Mouse (Mus musculus): ENCODE data around the gene Agpat3.

The Agpat3 gene

DNA sequence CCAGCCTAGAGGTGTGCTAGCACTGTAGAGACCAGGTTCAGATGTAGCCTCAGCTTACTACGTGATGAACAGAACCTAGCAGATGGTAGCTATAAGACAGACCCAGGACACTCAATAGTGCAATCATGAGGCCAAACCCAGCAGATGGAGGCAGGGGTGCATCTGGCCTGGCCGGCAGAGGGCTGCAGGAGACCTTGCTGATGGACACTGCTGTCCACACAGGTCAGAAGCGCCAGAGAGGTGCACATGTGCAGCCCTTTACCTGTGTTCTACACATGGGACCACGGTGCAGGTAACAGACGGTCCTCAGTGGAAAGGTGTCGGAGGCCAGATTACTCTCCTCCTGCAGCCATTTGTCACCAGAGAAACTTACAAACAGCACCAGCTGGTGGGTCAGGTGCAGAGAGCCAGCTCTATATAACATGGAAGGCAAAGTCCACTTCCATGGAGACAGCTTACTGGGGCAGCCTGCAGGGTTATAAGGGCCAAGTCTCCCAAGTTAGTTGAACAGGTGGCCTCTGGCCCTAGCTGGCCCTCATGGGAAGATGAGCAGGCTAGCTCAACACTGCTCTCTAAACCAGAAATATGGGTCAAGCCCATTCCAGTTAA, 27.6 kb downstream of the Agpat3 start:
- DNase-seq (ENCODE audit: low spot score in 2 of 2) = no peak

DNA sequence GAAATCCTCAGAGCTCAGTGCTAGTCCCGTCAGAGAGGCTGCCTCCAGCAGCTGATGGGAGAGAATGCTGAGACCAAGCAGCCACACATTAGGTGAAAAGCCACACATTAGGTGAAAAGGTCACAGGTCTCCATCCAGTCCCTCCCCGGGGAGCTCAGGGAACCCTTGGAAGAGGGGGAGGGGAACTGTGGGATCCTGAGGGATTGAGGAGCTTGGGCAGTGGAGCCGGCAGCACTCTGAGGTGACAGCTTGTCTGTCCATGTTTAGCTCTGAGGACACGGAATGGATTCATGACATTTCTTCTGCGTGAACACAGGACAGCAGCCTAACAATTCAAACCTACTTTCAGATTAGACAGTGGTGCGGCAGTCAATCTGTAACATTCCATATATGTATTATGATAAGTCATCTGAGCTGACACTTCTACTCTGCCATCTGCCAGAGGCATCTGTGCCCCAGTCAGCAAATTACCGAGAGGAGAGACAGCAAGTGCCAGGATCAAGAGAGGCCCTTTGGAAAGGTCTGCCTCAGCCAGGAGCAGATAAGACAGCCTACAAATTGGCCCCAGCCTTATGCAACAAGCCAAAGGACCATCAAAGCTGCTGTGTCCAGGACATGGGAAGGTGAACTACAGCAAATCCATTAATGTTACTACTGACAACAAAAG, 28.9 kb downstream of the Agpat3 start:
- DNase-seq (ENCODE audit: low spot score in 2 of 2) = no peak

DNA sequence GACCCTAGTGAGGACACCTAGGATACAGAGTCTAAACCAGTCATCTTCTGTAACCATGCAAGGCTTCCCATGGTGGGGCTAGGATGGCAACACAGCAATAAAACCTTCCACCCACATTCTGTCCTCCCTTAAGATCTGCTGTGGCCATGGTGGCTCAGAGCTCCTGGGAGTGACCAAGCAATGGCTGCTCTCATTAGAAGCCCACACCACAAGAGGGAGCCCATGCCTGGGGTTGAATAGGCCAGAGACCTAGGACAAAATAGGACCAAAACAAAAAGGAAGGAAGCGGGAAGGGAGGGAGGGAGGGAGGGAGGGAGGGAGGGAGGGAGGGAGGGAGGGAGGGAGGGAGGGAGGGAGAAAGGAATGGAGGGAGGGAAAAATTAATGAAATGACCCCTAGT, 29.5 kb downstream of the Agpat3 start:
- DNase-seq (ENCODE audit: low spot score in 2 of 2) = peak in 1 of 2 experiments; percentile 42

DNA sequence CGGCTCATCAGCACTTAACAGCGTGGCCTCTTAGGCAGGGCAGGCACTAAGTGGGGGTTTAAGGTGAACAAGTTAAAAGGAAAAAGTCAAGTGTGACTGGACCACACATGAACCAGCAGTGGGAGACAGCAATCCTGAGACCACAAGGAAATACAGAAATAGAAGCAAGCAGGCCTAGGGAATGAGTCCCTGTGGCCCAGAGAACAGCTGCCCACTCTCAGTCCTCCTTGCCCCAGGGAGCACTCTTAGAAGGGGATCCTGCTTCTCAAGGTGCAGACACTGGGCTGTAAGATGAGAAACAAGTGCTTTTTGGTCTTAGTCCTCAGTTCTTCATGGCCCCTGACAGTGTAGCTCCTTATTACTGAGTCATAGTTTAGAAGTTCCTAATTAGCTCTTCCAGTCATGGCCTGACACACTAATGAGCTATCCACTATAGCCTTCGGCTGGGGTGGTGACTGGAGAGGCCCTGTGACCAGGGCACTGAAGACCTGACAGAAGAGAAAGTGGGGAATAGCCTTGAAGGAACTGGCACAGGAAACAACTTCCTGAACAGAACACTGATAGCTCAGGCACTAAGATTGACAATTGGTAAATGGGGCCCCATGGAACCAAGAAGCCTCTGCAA, 31.0 kb downstream of the Agpat3 start:
- DNase-seq (ENCODE audit: low spot score in 2 of 2) = no peak

DNA sequence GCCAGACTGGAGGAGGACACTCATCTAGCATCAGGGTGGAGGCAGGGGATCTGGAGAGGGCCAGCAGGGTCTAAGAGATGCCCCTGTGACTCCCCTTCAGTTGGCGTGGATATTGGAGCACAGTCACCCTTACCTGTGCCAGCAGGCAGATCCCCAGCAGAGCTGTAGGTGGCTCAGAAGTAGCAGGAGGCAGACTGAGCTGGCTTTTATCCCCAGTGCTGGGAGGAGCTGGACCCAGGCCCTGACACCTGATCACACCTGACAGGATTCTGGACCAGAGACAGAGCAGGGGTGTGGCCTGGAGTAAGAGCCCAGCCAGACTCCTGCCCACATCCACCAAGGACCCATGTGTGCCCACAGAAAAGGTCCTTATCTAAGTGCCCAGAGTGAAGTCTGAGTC, 31.8 kb downstream of the Agpat3 start:
- no peak for DNase-seq (ENCODE audit: low spot score in 2 of 2)

DNA sequence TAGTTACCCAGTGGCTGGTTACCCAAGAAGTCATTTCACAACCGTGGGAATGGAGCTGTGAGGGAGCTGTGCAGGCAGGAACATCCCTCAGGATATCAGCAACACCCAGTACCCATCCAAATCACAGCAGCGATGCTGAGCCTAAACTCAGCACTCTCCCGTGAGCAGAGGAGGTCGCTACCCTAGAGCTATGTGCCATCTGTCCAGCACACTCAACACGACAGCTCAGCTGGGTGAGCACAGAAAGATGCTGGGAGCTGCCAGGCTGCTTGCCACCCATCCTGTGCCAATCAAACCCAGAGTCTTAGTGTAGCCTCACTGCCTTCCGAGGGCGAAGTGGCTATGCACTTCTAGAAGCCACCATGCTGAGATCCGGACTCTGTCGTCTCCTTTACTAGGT, 32.3 kb downstream of the Agpat3 start:
- no peak for DNase-seq (ENCODE audit: low spot score in 2 of 2)

DNA sequence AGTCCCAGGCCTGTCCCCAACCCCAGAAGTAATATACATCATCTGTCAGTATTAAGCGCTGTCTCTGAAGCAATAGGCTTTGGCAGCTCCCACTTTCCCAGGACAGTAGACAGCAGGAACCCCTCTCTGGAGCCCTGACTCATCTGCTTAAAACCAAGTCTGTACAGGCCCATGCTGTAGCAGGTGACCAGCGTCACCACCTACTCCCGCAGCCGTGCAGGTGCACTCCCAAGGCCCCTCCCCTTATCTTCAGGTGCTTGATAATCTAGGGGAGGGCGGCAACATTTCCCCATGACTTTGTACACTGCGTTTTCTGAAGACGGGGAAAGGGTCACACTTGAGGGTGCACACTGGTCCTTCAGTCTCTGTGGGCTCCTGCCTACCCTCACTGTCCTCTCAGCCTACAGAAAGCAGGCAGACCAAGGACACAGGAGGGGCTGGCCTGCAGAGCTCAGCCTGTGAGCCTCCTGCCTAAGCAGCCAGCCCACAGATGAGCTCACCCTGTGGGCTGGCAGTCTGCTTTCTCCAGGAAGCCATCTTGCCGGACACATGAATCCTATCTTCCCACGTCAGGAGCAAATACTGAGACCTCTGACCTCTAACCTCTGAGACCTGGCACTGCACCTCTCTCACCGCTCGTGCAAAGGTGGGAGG, 34.9 kb downstream of the Agpat3 start:
- DNase-seq (ENCODE audit: low spot score in 2 of 2) = no peak

DNA sequence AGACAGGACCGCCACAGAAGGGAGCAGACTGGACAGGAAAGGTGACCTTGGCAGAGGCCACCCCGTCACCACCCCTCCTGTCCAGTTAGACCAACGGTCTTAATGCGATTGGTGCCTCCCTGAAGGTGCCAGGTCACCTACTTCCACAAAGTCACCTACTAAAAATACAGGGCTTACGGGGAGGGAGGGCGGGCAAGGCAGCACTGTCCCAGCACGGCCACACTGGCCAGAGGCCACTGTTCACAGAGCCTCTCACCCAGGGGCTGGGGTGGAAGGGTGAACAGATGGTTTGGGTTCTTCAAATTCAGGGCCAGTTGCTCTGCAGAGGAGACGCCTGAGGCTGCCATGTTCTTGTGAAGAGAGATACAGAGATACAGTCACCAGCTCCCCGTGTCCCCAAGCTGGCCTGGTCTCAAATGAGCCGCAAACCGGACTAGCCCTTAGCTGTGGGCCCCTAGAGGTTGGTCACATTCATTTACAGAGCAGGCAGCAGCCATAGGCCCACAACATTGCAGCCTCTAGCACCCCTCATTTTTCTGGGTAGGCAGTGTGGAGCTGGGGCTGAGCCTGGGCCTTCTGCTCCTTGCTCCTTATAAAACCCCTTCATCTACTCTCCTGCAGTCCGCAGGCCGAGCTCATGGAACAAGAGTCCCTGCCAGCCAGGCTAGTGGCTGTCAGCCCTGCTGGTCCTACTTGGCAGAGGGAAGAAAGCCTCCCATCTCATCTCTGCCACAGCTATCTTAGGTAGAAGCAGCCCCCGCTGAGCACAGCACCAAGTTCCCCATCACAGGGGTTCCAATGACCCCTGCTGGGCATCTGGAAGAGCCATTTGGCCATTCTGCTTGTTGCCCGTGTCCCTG, 35.8 kb downstream of the Agpat3 start:
- DNase-seq (ENCODE audit: low spot score in 2 of 2) = no peak

DNA sequence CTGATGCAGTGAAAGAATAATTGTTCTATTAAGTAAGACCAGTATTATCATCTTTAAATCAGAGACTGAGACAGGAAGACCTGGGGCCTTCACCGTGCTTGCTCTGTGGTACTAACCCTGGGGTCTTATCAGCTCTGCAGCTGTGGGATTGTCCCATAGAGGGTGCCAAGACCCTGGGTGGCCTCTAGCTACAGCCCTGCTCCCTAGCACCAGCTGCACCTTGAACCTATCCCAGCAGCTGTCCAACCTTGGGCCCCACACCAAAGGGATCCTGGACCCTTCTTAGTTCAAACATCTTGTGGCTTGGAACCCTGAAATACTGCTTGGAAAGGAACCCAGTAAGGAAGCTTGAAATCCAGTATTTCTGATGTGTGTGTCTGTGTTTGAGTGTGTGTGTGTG, 37.1 kb downstream of the Agpat3 start:
- no peak for DNase-seq (ENCODE audit: low spot score in 2 of 2)

DNA sequence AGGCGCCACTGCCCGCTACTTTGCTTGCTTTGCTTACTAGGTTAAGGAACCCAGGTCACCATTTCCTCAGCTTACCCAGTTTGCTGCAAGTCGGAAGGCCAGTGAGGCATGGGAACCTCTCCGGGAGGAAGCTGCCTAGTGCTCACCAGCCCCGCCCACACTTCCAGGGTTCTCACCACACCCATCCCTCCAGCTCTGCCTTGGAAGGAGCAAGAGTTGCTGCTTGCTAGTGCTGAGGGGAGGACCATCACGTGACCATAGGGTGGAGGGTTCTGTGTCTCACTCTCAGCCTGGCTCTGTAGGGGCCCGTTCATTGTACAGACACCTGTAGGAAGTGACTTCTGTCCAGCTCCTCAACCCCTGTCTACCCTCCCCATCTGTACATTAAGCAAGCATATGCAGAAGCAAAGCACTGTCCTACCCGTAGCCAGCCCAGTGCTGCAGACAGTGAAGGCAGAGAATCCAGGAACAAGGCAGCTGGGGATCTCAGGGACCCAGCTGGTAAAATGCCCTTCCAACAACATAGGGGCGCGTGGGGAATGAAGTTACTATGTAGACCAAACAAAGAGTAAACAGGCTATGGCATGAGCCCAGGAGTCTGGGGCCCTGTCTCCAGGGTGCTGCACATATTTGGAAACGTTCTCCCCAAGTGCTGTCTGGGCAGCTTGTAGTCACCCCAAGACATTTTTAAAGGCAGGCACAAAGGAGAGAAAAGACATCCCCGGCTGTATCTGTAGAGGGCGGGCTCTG, 40.2 kb downstream of the Agpat3 start:
- DNase-seq (ENCODE audit: low spot score in 2 of 2) = peak in 1 of 2 experiments; percentile 62

DNA sequence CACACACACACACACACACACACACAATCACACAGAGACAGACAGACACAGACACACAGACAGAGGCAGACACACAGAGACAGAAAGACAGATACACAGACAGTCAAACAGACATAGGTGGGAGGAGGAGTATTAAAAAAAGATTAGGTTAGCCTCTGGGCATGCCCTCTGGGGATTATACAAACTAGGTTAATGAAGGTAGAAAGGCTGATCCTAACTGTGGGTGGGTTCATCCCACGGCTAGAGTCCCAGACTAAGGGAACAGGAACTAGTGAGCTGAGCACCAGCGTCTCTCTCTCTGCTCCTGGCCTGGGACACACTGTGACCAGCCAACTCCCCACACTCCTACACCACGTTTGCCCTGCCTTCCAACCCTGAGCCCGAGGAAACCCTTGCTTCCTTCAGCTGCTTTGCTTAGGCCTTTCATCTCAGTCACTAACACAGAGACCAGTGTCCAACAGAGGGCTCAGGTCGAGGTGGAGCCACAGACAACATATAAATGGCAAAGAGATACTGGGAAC, 41.5 kb downstream of the Agpat3 start:
- DNase-seq (ENCODE audit: low spot score in 2 of 2) = no peak

DNA sequence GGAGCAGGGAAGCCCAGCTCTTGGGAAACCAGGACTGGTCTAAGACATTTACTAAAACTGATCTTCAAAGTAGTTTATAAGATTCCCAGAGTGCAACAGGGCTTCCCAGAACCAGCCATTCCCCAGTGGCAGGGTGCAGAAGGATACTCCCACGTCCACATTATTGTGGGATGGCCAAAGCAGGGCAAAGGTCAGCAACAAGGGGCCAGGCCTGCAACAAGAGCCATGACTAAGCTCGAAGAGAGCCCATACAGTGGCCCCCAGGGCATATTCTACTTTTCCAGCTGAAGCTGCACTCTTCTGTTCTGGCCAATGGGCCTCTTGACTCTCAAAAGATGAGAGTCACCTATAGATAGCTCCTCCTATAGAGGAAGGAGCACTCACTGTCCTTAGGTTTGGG, 43.7 kb downstream of the Agpat3 start:
- no peak for DNase-seq (ENCODE audit: low spot score in 2 of 2)

DNA sequence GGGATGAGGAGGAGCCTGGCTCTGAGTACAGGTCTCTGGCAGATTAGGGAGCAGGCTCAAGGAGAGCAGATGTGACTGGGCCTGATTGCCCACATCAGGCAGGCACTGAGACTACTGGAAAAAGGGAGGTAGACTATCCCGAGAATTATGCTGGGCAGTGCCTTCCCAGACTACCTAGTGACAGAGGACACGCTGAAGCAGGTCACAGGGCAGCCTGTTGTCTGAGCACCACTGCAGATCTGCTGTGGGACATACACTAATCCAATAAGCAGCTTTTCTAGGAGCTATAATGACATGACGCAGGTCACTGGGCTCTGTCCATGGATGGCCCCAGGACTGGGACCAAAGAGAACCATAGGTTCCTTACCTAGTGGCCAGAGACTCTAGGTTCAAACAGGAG, 44.9 kb downstream of the Agpat3 start:
- no peak for DNase-seq (ENCODE audit: low spot score in 2 of 2)

DNA sequence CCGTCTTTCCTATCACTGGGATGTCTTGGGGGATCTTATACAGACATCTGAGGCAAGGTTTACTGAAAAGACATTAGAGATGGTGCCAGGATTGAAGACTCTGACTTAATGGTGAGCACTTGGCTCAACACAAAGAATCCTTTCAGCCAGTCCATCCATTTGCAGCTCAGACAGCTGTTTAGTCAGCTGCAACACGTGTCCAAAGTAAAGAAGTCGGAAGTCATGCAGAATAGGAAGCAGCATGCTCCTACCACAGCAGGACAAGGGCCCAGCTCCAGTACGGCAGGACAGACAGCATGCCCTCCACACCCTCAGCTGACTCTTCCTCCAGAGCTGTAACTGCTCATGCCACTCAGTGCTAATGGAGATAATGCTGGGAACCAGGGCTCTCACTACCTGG, 46.3 kb downstream of the Agpat3 start:
- no peak for DNase-seq (ENCODE audit: low spot score in 2 of 2)

DNA sequence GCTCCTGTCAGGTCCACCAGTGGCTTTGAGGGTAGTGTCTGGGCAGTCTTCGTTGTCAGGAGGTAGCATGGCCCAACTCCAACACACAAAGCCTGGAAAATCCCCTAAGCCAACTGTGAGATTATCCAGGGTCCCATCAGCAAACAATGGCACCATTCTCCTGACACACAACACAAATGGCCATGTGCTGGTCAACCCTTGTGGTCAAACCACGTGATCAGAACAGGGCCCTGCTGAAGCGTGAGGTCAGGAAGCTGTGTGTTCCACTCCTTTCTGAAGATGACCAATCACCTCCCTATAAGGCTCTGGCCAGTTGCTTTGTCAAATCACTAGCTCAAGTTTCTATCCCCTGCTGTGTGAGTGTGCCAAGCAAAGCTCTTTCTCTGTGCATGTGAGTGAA, 47.3 kb downstream of the Agpat3 start:
- no peak for DNase-seq (ENCODE audit: low spot score in 2 of 2)

DNA sequence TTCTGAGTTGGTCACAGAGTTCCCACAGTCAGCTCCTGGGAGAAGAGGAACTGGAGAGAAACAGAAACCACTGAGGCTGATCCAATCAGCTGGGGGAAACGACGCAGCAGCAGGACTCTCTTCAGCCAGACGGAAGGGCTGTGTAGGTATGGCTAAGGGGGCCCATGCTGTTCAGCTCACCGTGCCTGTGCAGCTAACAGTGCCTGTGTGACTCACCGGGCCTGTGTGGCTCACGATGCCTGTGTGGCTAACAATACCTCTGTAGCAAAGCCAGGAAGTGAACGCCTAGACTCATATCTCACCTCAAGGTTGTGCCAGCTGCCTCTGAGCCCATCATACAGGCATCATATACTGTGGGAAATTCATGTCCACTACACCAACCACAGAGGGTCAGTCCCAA, 48.6 kb downstream of the Agpat3 start:
- DNase-seq (ENCODE audit: low spot score in 2 of 2) = no peak

DNA sequence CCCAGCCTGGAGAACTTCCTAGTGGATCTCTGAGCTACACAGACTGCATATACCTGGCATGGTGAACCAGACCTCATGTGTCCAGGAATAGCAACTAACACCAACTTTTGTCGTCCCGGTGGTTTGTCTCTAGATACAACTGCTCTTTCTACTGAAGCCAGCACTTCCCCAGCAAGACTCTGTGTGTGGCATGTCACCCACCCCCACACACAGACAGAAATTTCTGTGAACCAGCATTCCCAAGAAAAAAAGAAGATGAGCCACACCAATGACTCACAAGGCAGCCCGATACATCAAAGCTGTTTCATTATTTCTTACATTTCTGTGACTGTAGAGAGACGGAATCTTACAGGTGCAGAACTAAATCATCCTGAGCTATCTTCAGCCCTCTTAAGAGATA, 52.2 kb downstream of the Agpat3 start:
- DNase-seq (ENCODE audit: low spot score in 2 of 2) = no peak

DNA sequence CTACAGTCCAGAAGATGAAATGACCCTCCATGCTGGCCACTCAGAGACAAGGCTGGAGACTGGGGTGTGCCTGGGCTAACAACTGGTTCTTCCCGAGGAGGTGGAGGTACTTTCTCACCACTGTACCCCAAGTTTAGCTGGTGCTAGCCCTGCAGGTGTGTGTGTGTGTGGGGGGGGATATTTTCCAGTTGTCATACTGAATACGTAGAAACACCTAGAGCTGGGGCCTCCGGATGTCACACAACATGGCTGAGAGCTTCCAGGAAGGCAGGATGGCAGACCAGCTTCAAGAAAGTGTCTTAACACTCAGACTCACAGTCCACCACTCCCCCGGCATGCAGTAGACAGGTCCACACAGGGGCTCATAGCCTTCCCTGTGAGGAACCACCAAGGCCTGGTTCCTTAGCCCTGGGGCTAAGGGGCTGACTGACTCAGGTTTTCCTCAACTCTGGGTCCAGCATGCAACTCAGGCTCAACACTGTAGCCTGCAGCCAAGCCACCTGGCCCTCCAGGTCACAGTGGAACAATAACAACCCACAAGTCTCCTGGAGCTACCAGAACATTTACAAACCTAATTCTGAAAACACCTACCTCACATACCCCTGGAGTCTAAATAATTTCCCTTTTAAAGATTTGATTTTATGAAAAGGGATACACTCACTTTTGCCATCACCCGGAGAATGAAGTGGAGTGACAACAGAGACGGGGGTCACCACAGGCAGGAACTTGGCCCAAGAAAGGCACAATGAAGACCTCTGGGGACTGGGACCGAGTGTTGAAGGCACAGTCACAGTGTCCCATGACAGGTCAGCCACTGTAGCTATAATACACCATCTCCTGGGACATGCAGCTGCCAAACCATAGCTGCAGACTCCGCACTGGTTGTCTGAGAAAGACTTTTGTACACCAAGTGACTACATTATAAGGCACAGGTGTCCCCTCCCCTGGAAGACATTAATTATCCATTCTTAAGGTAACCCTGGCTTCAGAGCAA, 53.3 kb downstream of the Agpat3 start:
- no peak for DNase-seq (ENCODE audit: low spot score in 2 of 2)

DNA sequence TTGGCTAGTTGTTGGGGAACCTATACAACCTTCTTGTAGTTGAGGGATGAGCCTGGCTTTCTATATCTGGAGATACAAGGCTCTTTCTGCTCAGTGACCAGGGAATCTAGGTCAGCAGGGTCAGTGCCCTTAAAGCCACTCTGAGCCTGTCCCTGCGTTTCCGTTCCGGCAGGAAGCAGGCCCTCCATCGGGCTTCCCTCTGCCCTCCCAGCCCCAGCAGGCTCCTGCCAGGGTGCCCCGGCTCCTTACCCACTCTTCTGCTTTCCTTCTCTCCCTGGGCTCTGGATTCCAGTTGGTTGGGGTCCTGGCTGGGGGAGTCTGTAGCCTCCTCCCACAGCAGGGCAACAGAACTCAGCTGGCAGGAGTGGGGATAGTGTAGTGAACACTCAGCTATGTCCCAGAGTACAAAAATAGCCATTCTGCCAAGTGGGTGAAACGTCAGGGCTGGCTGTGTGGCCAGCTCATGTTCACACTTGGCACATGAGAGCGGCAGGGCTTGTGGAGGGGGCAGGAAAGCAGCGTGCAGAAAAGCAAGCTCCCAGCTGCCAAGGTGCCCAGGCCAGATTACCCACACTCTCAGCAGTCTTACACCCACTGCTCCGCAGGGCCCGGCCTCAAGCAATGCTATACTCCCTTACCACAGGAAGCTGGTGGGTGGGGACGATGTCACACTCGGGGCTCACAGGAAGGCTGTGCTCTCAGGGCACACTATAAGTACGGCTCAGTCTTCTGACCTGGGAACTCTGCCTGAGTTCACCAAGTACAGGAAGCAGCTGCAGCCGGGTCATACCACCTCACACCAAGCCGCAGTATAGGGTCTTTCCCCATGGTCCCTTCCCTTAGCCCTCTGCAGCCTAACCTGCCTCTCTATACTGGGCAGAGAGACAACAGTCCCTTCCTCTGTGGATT, 54.5 kb downstream of the Agpat3 start:
- DNase-seq (ENCODE audit: low spot score in 2 of 2) = peak; percentile 55 to 85
